In genomic region chr15:80362509-80363172, GRCm38 (mm10) we compare ENCODE assay signal across 17 mouse cellular contexts.
DNase-seq lines count a peak whose midpoint lies in the region; ATAC-seq and TF ChIP-seq lines count a peak whose summit lies in the region.
"Had no signal": no experiment of that assay in that cellular context is flagged by ENCODE, and none has a peak within 500 bp of the region (broad histone marks: within the 10 kb centered on the region; RNA-seq: fewer than 3 reads in every experiment).

No protein-coding gene starts in this region.

- WGBS in forebrain, embryonic 11.5 days = 55% methylated on average over 8 of the region's 8 CpGs
- 70% methylated on average over 8 of the region's 8 CpGs for WGBS in forebrain, embryonic 10.5 days
- 14% methylated on average over 8 of the region's 8 CpGs for WGBS in forebrain, embryonic 16.5 days
- 87% methylated on average over 8 of the region's 8 CpGs for WGBS in kidney, adult 2 months
- WGBS in heart, embryonic 11.5 days (ENCODE audit: insufficient replicate concordance) = 77% methylated on average over 8 of the region's 8 CpGs

- no peak for TF ChIP-seq POLR2A in kidney, adult 2 months (IDR thresholded peaks at IDR 0.05; ENCODE audit: low read depth, low read length)

- H3K4me2 ChIP-seq in forebrain, embryonic 11.5 days (ENCODE audit: low read depth, low read length, severe bottlenecking) = no peak overlapping the region
- H3K4me2 ChIP-seq in forebrain, embryonic 16.5 days (ENCODE audit: low read length) = no peak overlapping the region
- no peak overlapping the region for H3K4me2 ChIP-seq in heart, embryonic 11.5 days
- H3K4me2 ChIP-seq: heart, embryonic 15.5 days; hindbrain, embryonic 15.5 days; liver, embryonic 11.5 days; stomach, embryonic 15.5 days had no signal

- H3K4me3 ChIP-seq in forebrain, embryonic 11.5 days (ENCODE audit: low read depth, low read length) = no peak overlapping the region
- no peak overlapping the region for H3K4me3 ChIP-seq in forebrain, embryonic 10.5 days
- H3K4me3 ChIP-seq in forebrain, embryonic 16.5 days (replicated peaks; ENCODE audit: low read length) = no peak overlapping the region
- no peak overlapping the region for H3K4me3 ChIP-seq in kidney, adult 2 months (ENCODE audit: insufficient read depth, low read depth, low read length)
- H3K4me3 ChIP-seq in heart, embryonic 11.5 days (ENCODE audit: low read depth, low read length) = no peak overlapping the region
- H3K4me3 ChIP-seq: heart, embryonic 15.5 days; hindbrain, embryonic 15.5 days; megakaryocyte, embryonic 14.5 days; stomach, embryonic 15.5 days had no signal

- H3K36me3 ChIP-seq in forebrain, embryonic 11.5 days (ENCODE audit: control insufficient read depth, insufficient read depth, low read length) = no peaks in the 10 kb centered on the region
- H3K36me3 ChIP-seq in forebrain, embryonic 10.5 days (replicated peaks) = no peaks in the 10 kb centered on the region
- H3K36me3 ChIP-seq in forebrain, embryonic 16.5 days (ENCODE audit: control insufficient read depth, insufficient read depth) = no peaks in the 10 kb centered on the region
- no peaks in the 10 kb centered on the region for H3K36me3 ChIP-seq in kidney, adult 2 months (ENCODE audit: control insufficient read depth, insufficient read depth, low read length)
- H3K36me3 ChIP-seq in heart, embryonic 11.5 days (ENCODE audit: control insufficient read depth, insufficient read depth, low read length) = no peaks in the 10 kb centered on the region
- H3K36me3 ChIP-seq: heart, embryonic 15.5 days; hindbrain, embryonic 15.5 days; stomach, embryonic 15.5 days had no signal

- no peak overlapping the region for H3K9ac ChIP-seq in forebrain, embryonic 11.5 days (ENCODE audit: low read length)
- no peak overlapping the region for H3K9ac ChIP-seq in forebrain, embryonic 16.5 days (replicated peaks; ENCODE audit: low read depth, low read length)
- no peak overlapping the region for H3K9ac ChIP-seq in heart, embryonic 11.5 days (ENCODE audit: low read depth, low read length)
- H3K9ac ChIP-seq: heart, embryonic 15.5 days; hindbrain, embryonic 15.5 days; stomach, embryonic 15.5 days had no signal

- ATAC-seq in forebrain, embryonic 11.5 days (replicated peaks; ENCODE audit: low FRiP score) = no peak
- ATAC-seq in forebrain, embryonic 16.5 days = peak; percentile 90
- no peak for ATAC-seq in heart, embryonic 11.5 days (replicated peaks; ENCODE audit: insufficient number of reproducible peaks, low FRiP score, low TSS enrichment)

- H3K27me3 ChIP-seq in forebrain, embryonic 11.5 days (ENCODE audit: control insufficient read depth, insufficient read depth, low read length) = no peaks in the 10 kb centered on the region
- H3K27me3 ChIP-seq in forebrain, embryonic 10.5 days (ENCODE audit: poor library complexity, severe bottlenecking) = 0 out of 2 replicates have a peak, but pooled peaks cover 7% of the 10 kb centered on the region
- H3K27me3 ChIP-seq in forebrain, embryonic 16.5 days (replicated peaks; ENCODE audit: control insufficient read depth, insufficient read depth, low read length) = no peaks in the 10 kb centered on the region
- no peaks in the 10 kb centered on the region for H3K27me3 ChIP-seq in kidney, adult 2 months (replicated peaks; ENCODE audit: control insufficient read depth, insufficient read depth, low read length)
- peaks cover 12% of the 10 kb centered on the region; the same call in 1 of the 2 replicates for H3K27me3 ChIP-seq in heart, embryonic 11.5 days (ENCODE audit: control insufficient read depth, insufficient read depth, low read length)
- H3K27me3 ChIP-seq: hindbrain, embryonic 15.5 days; stomach, embryonic 15.5 days had no signal

- no peak overlapping the region for H3K27ac ChIP-seq in forebrain, embryonic 11.5 days (ENCODE audit: low read depth, low read length)
- no peak overlapping the region for H3K27ac ChIP-seq in forebrain, embryonic 10.5 days
- H3K27ac ChIP-seq in forebrain, embryonic 16.5 days (ENCODE audit: low read length) = peak overlapping the region; percentile 14; the same call in 1 of the 2 replicates
- H3K27ac ChIP-seq in kidney, adult 2 months (ENCODE audit: insufficient read depth, low read depth, low read length) = no peak overlapping the region
- no peak overlapping the region for H3K27ac ChIP-seq in heart, embryonic 11.5 days (ENCODE audit: low read depth, low read length)
- H3K27ac ChIP-seq: heart, embryonic 15.5 days; hindbrain, embryonic 15.5 days; stomach, embryonic 15.5 days had no signal

- H3K4me1 ChIP-seq in forebrain, embryonic 11.5 days (replicated peaks; ENCODE audit: control insufficient read depth, insufficient read depth, low read length) = peaks cover 6% of the 10 kb centered on the region; the same call in 1 of the 2 replicates
- peaks cover 30% of the 10 kb centered on the region for H3K4me1 ChIP-seq in forebrain, embryonic 10.5 days
- peaks cover 15% of the 10 kb centered on the region for H3K4me1 ChIP-seq in forebrain, embryonic 16.5 days (replicated peaks; ENCODE audit: control insufficient read depth, insufficient read depth, low read length)
- no peaks in the 10 kb centered on the region for H3K4me1 ChIP-seq in kidney, adult 2 months (ENCODE audit: control insufficient read depth, insufficient read depth, low read length)
- peaks cover 12% of the 10 kb centered on the region for H3K4me1 ChIP-seq in heart, embryonic 11.5 days (ENCODE audit: control insufficient read depth, insufficient read depth, low read length)
- H3K4me1 ChIP-seq: stomach, embryonic 15.5 days had no signal

- TF ChIP-seq CTCF in kidney, adult 2 months (conservative IDR thresholded peaks at IDR 0.05; ENCODE audit: insufficient read depth, insufficient read length, low read depth, low read length) = no peak

- H3K9me3 ChIP-seq in forebrain, embryonic 11.5 days (ENCODE audit: control insufficient read depth, low read length) = no peaks in the 10 kb centered on the region
- H3K9me3 ChIP-seq in forebrain, embryonic 10.5 days = no peaks in the 10 kb centered on the region
- no peaks in the 10 kb centered on the region for H3K9me3 ChIP-seq in forebrain, embryonic 16.5 days (ENCODE audit: control insufficient read depth, low read length)
- no peaks in the 10 kb centered on the region for H3K9me3 ChIP-seq in heart, embryonic 11.5 days (replicated peaks; ENCODE audit: control insufficient read depth, low read length)
- H3K9me3 ChIP-seq: heart, embryonic 15.5 days; hindbrain, embryonic 15.5 days; megakaryocyte, embryonic 14.5 days; stomach, embryonic 15.5 days had no signal

- peak; percentile 57 for DNase-seq in forebrain, embryonic 11.5 days (ENCODE audit: low spot score)
- no peak for DNase-seq in forebrain, embryonic 10.5 days (ENCODE audit: extremely low spot score, low spot score)
- peak; percentile 21 for DNase-seq in Muller cell, postnatal 12 days (ENCODE audit: inconsistent ontology term)
- DNase-seq in cerebellum, adult 9-10 months = peak; percentile 87
- no peak for DNase-seq in kidney, adult 2 months
- no peak for DNase-seq in urinary bladder, adult 2 months (ENCODE audit: low spot score)
- DNase-seq: adrenal gland, postnatal 14 days; gastrocnemius, postnatal 36 days; kidney, adult 8-10 months; thymus, postnatal 4 days had no signal

Comparison
In these comparisons a context has a peak if more than half of its experiments do, and no peak if none do; other contexts are left out.
1. DNase-seq: peak in forebrain, embryonic 11.5 days (single experiment), Muller cell, postnatal 12 days (single experiment) and cerebellum, adult 9-10 months (single experiment); none in forebrain, embryonic 10.5 days (single experiment), kidney, adult 2 months (single experiment) and urinary bladder, adult 2 months (single experiment).